Mouse (Mus musculus) gastrocnemius, postnatal 4 days (tissue): ENCODE results near the gene Dclk1. TPM values are rescaled to one million over a fixed set of nuclear protein-coding genes. Genes with fewer than 3 reads are reported as not detected.

Experiments used
- DNase-seq, 2 experiments: peaks; one replicate each; pipeline ENCODE4 v3.0.0; 2021 to 2022; ENCODE audit warnings: low spot score in 2 of 2, mixed read lengths in 2 of 2
- total RNA-seq, 2 experiments: library from RNA; stranded (reverse); gene quantifications; 2 replicates each; pipeline ENCODE4 v1.2.3; 2021

Gene Dclk1
- total RNA-seq, 2 experiments from 2014 or later, result 78.9 to 96.4 TPM

DNA sequence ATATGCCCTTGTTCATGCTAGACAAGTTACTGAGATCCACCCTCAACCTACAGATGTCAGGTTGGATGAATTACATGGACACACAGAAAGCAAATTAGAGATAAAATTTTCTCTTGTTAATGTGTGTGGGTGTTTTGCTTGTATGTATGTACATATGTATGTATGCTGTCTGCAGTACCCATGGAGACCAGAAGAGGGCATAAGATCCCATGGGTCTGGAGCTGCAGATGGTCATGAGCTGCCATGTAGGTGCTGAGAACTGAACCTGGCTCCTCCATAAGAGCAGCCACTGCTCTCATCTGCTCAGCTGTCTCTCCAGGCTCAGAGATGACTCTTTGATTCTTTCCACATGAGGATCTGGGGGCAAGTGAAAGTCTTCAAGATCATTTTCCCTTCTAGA, 89.5 kb downstream of the Dclk1 start:
- DNase-seq, result no peak

DNA sequence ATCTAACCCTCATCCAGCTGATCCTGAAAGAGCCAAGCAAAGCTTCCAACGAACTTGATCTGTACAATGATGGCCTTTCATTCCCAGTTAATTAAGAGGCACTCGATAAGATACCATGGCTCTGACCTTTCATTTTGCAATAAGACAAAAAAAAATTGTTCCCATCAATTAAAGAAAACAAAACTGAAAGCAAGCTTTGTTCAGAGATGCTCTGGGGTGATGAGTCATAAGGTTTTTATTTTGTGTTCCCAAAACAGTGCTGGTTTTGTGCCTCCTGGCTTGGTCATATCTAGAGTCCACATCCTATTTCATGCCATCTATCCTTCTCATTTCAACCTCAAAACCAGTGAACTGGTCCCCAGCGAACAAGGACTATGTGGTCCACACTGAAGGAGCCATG, 91.3 kb downstream of the Dclk1 start:
- no peak for DNase-seq

DNA sequence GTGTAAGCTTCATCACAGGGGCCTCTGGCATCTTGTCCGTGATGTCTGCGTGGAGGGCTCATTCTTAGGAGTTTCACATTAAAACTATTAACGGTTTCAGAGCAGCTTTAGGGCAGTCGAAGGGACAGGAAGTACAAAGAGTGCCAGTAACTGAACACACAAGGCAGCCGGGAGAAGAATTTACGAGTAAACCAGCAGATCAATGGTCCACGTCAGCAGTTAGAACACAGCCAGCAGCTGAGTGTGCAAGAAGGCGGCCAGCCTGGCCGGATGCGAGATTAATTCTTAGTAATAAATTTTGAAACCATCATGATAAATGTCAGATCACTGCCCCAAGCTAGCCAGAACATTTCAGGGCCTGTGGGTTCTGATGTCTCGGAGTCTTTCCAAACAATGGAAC, 94.7 kb downstream of the Dclk1 start:
- DNase-seq, result no peak

DNA sequence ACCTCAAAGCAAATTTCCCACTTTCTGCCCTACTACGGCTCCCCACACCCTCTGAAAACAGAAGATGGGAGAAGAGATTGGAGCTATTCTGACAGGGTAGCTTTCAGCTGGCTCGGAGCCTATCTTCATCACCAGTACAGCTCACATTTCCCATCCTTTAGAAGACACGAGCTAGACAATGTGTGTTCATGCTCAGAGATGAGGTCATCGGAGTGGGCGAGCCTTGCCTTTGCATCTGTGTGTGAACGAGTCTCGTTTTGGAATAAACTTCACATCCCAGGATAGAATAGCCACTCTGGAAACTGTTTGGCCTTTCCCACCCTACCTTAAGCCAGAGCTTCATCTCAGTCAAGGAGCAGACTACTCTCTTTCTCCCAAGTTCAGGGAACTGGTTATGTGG, 95.5 kb downstream of the Dclk1 start:
- DNase-seq, result no peak

DNA sequence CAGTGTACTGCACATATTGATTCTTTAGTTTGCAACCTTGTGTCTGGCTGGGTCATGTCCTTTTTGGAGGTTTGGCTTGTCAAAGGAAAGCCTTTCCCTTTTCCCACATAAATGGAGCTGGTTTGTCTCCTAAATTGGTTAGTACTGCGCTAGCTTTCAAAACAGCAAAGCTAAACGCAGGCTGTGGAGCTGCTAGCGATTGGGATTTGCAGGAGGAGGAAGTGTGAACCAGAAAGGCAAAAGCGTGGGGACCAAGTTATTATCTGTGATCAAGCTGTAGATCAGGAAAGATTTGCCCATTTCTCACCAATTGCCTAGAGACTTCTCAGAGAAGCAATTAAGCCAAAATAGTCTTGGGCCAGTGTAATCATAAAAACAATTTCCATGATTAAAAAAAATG, 100.3 kb downstream of the Dclk1 start:
- no peak for DNase-seq

DNA sequence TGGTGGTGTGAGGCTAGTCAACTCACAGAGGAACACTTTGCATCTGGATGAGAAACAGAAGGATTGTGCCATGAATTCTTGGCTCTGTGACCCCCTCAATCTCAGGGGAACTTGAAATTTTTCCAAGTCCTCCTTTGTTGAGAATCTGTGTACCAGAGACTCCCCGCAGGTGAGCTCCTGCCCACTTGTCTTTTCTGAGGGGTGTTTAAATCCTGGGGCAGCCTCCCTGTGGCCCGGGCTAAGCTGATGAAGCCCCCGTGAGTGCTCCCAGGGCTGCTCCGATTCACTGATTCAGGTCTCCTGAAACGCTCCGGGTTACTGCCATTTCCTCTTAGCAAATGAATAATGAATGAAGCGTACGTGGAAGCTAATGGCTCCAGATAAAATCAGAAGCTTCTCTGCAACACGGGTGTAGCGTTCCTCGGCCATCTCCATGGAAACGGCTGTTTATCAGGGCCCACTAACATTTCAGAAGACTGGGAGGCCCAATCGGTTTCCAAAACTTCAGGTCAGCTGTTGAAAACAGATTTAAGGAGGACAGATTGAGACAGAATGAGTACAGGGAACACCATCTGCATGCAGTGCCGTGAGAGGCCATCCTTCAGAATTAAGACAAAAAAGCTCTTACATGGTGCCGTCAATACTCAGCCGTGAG, 105.3 kb downstream of the Dclk1 start:
- DNase-seq, result no peak

DNA sequence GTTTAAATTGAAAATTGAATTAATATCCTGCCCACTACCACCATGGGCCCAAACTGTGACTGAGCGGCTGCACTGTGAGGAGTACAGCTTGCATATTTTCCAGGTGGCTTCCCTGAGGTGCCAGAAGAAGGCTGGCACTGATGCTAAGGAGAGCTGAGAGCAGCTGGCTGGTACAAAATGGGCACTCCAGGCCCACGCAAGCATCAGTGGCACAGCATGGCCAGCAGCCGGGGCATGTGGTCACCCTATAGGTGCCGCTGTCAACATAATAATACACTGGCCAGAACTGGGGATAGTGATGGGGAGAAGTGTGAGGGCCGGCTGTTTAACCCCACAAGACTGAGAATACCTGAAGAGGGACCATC, 105.8 kb downstream of the Dclk1 start:
- no peak for DNase-seq

DNA sequence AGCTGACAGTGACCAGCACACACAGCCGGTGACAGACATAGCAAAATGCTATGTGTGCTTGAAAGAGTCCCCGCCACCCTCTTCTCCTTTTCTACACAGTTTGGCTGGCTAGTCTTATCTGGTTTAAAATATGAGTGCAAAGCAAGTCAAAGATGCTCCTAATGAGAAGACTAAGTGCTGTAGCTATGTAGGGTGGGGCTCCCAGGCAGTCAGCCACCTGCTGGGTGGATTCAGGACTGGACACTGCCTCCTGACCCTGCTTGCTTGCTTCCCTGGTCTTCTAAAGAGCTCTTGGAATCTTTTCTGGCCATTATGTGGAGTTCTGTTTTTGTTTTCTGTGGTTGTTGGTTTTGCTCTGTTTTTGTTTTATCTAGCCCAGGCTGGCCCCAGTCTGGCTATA, 108.0 kb downstream of the Dclk1 start:
- DNase-seq, result no peak

DNA sequence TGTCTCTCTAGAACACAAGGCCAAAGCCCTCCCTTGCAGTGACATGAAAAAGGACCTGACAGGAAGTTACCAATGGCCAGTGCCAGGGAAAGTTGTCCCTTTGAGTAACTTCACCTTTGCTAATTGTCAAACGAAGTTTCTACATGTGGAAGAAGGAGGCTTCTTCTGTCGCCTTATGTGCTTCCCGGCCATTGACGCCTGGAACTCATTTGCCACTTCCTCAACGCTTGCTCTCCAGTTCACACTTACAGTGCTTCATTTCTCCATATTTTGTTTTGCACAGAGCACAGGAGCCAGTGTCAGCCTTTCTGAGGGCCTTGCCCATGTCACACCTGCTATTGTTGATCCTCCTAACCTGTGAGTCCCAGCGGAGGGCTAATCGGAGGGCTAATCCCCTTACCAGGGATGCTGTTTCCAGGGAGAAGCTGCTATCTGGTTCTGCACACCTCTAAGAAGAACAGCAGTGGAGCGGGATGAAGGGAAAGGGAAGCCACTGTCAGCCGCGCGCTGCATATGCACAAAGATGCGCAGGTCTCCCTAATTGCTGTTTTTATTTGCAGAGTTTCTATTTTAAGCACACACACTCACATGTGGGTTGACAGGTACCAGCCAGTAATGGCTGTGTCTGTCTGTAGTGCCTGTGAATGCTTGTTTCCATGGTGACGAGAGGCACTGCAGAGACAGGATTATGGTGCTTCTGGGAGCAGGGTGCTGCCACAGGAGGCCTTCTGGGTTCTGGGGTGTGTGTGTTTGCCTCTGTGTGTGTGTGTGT, 109.3 kb downstream of the Dclk1 start:
- peak in 1 of 2 experiments; percentile 10 for DNase-seq

DNA sequence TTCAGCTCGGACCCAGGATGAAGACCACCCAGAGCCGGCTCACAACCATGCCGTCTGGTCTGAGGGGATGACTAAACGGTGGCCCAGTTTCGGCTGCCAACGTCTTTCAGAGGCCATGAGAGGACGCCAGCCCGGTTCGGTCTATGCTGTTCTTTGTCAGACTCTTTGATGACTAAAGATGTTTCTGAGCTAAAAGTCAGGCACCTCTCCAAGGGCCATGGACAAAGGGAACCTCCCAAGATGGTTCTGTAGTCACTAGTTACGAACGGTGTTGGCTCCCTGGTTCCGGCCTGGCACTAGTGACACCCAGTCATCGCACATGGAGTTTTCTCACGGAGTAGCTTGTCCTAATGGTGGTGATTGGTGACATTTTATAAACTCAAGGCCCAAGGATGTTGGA, 110.4 kb downstream of the Dclk1 start:
- no peak for DNase-seq

DNA sequence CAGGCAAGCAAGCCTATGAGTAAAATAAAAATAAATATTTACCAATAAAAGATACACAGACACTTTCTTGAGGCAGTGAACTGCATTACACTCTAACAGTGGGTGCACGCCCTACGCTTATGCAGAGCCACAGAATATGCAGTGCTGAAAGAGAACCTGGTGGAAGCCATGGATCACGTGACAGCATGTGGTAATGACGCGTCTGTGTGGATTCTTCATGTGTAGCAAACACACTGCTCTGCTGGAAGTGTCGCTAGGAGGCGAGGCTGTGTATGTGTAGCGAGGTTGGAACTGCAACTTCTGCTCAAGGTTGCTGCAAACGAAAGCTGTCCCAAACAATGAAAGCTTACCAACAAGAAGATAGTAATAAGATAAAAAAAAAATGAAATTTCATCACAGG, 111.0 kb downstream of the Dclk1 start:
- no peak for DNase-seq

DNA sequence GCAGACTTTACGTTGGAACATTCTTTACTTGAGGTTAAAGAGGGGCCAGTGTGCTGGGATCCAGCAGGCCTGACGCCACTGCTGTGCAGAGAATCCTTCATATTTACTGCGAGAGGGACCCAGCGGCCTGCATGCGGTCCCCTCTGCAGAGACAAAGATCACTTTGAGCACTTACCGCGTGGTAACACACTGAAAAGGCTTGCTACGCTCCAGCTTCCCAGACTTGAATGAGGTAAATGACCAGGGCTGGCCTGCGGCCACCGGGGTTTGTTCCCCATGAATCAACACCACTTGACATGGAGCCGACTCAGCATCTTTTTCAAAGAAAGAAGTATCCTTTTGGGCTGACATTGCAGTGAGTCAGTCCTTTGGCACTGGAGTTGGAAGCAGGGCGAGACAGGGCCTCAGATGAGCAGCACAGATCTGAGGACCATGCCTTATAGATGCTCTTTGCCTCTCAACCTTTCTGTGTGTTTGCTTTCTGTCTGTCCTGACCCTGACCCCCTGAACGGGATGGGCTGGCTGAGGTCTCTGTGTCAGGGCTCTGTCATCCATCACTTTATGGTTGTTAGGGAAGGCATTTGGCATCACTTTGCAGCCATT, 111.8 kb downstream of the Dclk1 start:
- peak in 1 of 2 experiments; percentile 61 for DNase-seq

DNA sequence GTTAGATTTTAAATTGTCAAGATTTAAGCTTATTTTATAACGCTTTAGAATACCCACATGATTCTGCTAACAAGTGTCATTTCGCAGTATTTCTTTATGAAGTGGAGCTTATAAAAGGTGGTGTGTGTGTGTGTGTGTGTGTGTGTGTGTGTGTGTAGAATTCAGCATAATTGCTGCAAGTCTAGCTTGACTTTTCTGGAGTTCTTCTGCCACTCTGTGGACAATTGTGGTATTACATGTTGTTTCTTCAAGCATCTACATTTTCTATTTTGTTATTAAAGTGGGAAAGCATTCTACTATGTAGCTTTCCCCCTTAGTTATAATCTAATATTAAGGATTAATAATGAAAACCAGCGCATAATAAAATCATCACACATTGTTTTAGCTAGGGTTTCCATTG, 112.6 kb downstream of the Dclk1 start:
- peak in 1 of 2 experiments; percentile 40 for DNase-seq

DNA sequence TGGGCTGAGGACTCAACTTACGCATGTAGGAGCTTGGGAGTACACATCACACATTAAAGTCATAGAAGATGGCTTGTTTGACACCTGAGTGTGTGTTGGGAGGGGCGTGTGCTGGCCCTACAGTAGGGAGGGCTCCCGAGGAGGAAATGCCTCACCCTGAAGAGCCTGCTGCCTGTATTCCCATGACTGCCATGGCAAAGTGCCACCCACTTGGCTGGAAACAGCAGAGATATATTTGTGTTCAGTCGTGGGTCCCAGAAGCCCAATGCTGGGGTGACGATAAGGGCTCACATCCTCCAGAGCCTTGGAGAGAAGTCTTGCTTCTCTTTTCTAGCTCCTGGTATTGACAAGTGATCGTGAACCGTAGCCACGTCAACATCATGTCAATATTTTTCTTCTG, 116.3 kb downstream of the Dclk1 start:
- DNase-seq, result no peak

DNA sequence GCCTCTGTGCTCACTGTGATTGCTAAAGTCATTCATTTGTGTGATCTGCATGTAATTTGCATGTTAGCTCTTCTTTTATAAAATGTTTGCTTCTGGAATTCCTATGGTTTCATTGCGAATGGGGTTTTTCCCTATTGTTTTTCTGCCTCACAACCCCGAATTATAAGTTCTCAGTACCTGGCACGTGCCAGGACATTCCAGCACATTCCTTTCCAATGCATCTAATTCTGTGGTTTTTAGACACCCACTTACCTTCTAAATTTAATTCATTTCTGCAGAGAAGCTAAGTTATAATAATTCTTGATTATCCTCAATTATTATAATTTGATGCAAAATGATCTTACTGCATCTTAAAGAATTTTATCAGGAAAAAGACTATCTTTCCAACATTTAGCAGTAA, 118.7 kb downstream of the Dclk1 start:
- no peak for DNase-seq

DNA sequence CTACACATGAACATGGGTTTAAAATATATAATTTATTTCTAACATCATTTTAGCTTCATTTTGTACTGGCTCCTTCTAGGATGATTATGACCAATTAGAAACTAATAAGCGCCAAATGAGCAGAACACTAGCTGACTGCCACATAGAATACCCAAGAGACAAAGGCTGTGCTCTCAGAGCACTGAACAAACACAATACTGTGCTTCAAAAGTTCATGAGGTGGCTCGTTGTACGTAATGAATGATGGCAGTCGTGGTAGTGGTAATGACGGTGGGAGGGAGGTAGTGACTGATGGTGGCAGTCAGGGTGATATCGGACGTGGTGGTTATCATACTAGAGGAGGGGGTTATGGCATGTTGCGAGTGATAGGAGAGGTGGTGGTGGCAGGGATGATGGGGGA, 125.0 kb downstream of the Dclk1 start:
- no peak for DNase-seq

DNA sequence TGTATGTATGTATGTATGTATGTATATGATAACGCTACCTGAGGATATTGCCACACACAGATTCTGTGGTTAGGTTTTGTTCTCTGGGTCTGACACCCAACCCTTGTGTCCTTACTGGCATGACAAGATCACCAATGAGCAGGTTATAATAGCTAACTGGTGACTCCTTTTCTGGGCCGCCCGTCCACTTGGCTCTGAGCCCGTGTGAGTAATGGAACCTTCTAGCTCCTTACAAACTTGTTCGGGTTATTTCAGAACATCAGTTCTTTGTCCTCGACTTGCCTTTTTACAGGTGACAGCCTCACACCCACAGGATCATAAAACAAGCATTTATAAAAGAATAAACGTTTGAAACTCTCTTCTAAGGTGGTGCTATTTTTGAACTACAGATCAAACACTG, 127.0 kb downstream of the Dclk1 start:
- DNase-seq, result no peak

DNA sequence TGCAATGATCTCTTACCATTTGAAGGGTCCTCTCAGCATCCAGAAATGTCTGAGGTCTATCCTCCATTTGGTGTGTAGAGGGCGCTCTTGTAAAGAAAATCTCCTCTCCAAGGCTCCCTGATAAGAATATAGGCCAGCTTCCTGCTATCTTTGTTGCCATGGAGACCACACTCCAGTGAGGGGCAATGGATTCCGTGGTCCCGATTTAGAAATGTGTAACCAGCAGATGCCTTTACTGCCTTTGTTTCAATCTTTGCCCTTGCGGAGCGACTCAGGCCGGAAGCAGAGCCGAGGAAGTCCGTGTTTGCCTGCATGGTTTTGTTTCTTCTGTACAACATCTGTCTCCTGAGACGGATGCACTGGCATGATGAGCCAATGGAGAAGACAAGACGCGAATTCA, 131.5 kb downstream of the Dclk1 start:
- DNase-seq, result peak in 1 of 2 experiments; percentile 20

DNA sequence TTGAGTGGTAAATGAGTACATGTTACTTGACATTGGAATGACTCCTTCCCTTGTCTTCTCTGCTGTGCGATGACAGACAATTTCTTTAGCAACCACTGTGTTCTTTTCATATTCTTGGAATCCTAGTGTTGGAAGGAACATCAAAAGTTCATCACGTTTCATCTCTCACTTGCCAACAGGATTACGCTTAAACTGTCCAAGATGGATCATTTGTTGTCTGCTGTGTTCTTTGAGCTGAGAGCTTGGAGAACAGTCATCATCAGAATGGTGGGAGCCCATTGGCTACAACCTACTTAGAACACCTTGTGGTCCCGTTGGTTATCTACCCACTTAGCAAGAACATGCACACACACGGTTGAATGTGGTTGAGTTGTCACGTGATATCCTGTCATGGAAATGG, 136.4 kb downstream of the Dclk1 start:
- no peak for DNase-seq

DNA sequence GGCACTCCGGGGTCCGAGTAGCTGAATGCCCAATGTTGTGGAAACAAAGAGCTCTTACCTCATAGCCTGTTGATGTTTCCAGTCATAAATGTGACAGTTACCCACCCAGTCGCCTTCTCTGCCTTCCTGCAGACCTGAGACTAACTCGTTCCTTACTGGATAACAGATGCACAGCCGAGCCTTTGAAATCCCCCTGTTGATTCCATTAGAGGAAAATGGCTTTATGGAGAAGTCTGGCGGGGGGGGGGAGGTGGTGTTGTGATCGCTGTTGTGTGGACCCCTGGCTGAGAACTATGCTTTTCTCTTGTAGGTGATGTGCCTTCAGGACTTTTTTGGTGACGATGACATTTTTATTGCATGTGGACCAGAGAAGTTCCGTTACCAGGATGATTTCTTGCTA, 138.3 kb downstream of the Dclk1 start:
- DNase-seq, result no peak

DNA sequence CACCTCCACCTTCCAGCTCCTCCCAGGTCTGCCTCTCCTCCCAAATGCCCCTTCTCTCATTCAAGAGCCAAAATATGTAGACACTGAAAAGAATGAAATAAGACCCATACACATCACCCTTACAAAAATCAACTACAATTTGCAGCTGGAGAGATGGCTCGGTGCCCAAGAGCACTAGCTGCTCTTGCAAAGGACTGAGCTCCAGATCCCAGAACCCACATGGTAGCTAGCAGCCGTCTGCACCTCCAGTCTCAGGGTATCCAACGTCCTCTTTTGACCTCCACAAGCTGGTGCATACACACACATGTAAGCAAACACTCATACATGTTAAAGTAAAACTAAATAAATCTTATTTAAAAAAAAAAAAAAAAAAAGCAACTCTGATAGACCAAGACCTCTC, 150.4 kb downstream of the Dclk1 start:
- peak; percentile 23 to 64 for DNase-seq

DNA sequence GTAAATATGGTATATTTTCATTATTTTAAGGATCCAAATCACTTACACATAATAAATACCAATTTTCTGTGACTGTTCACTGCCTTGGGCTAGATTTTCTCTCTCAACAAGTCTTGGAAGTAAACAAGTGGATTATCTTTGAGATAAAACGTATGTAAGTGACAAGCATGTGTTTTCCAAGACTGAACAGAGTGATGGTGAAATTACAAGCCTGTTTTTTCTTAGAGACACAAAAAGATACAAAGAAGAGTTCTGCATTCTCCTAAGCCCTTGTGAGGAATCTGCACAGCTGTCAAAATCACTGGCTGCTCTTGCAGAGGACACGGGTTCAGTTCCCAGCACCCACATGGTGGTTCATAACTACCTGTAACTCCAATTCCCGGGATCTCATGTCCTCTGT, 151.4 kb downstream of the Dclk1 start:
- DNase-seq, result no peak

DNA sequence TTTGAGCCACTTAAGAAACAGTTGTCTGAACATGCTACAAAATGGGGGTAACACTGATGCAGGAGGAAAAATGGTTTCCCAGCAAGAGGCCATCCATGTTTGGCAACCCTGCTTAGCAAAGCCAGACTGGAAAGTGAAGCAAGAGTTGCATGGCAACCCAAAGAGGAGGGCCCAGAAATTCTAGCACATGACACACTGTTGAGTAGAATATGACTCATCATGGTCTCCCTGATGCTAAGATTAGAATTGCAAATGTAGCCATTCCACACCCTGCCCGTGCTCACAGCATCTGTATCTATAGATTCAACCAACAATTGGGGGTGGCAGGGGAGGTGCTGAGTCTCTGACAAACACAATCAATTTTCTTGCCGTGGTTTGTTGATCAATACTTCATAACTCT, 154.6 kb downstream of the Dclk1 start:
- DNase-seq, result no peak
